Mouse (Mus musculus) frontal cortex, adult (tissue): ENCODE measurements at regions not wholly inside any gene's neighbourhood (a gene's known extent, or its start where the extent isn't known, plus 50 kb on each side); places are given as distances from the start of the nearest gene placed in this dataset.
A peak's percentile ranks its signal among the peaks of the same experiment; 100 is the strongest.
"Not testable (repeated sequence)": the region's sequence is repeated elsewhere in the genome, so short reads cannot be mapped to it uniquely, and the experiment has no call there.

Experiments used
- ATAC-seq: cut with Nextera tagmentation; 2 replicates; pipeline ENCODE4 v1.9.2; 2017; ENCODE audit warnings: mild to moderate bottlenecking, moderate library complexity, mixed read lengths; ENCODE audit not compliant: low TSS enrichment

GRCm38 (mm10) chr15:91916946-91917345, 78.9 kb downstream of the Smgc start:
- peak; percentile 99 for ATAC-seq

- ATAC-seq = no peak
Measured at GRCm38 (mm10) chr15:91917877-91918276, 79.8 kb downstream of the Smgc start.

- ATAC-seq = peak; percentile 57; the same call in 1 of the 2 replicates
Measured at GRCm38 (mm10) chr15:91924542-91924941, 86.5 kb downstream of the Smgc start.

GRCm38 (mm10) chr15:91927492-91927891, 89.4 kb downstream of the Smgc start:
- ATAC-seq = no peak

- no peak for ATAC-seq
Measured at GRCm38 (mm10) chr15:91928511-91928910, 90.4 kb downstream of the Smgc start.

- ATAC-seq = peak; percentile 58
Measured at GRCm38 (mm10) chr15:91957273-91957672, 93.7 kb upstream of the Cntn1 start.

- ATAC-seq = 0 out of 2 replicates have a peak, but pooled peaks have one; percentile 31
Measured at GRCm38 (mm10) chr15:91965172-91965571, 85.8 kb upstream of the Cntn1 start.

- peak; percentile 74 for ATAC-seq
Measured at GRCm38 (mm10) chr15:91969378-91969777, 81.6 kb upstream of the Cntn1 start.

GRCm38 (mm10) chr15:91971411-91971810, 79.6 kb upstream of the Cntn1 start:
- no peak for ATAC-seq

- peak; percentile 77 for ATAC-seq
Measured at GRCm38 (mm10) chr15:91971846-91972245, 79.1 kb upstream of the Cntn1 start.

GRCm38 (mm10) chr15:91975606-91976005, 75.4 kb upstream of the Cntn1 start:
- ATAC-seq = no peak

- not testable (repeated sequence) for ATAC-seq
Measured at GRCm38 (mm10) chr15:91983186-91983585, 67.8 kb upstream of the Cntn1 start.

- no peak for ATAC-seq
Measured at GRCm38 (mm10) chr15:92000086-92000485, 50.9 kb upstream of the Cntn1 start.
